Mouse (Mus musculus) MEL (cell line): ENCODE measurements around the gene Cdkn2d. TPM values are rescaled to one million over a fixed set of nuclear protein-coding genes. Genes with fewer than 3 reads are reported as not detected.

ENCODE experiments used
- DNase-seq: peaks from one replicate; pipeline ENCODE4 v3.0.0; 2011; ENCODE audit warnings: low read depth, low spot score
- H3K27ac ChIP-seq: 2 replicates; pipeline ENCODE4 v1.5.1; 2012; ENCODE audit warnings: low read depth, mild to moderate bottlenecking, control low read depth, low read length, moderate library complexity; ENCODE audit not compliant: control insufficient read depth
- H3K27me3 ChIP-seq, 2 experiments: fragments of 150-350 bp in 1 of 2; sonication (generic) in 1 of 2; 2 replicates each; pipeline ENCODE4 v1.6.1; 2012; ENCODE audit warnings: low read length in 2 of 2, mild to moderate bottlenecking in 2 of 2, improper control_type of control experiment in 1 of 2, moderate library complexity in 1 of 2; ENCODE audit not compliant: insufficient read depth in 2 of 2, control insufficient read depth in 1 of 2
- H3K36me3 ChIP-seq, 2 experiments: 2 replicates each; pipeline ENCODE4 v1.6.1; 2012 to 2014; ENCODE audit warnings: low read length in 2 of 2, improper control_type of control experiment in 1 of 2, inconsistent platforms in 1 of 2, mild to moderate bottlenecking in 1 of 2; ENCODE audit not compliant: insufficient read depth in 2 of 2, control insufficient read depth in 1 of 2
- H3K4me1 ChIP-seq, 2 experiments: fragments of 150-350 bp in 1 of 2; sonication (generic) in 1 of 2; 2 replicates each; pipeline ENCODE4 v1.6.1; 2012; ENCODE audit warnings: low read length in 2 of 2, improper control_type of control experiment in 1 of 2, mild to moderate bottlenecking in 1 of 2; ENCODE audit not compliant: insufficient read depth in 2 of 2, control insufficient read depth in 1 of 2
- H3K4me3 ChIP-seq, 2 experiments: fragments of 150-350 bp in 1 of 2; sonication (generic) in 1 of 2; 2 replicates each; pipeline ENCODE4 v1.5.1; 2012; ENCODE audit warnings: low read depth in 2 of 2, low read length in 2 of 2, mild to moderate bottlenecking in 2 of 2, moderate library complexity in 2 of 2, control low read depth in 1 of 2, improper control_type of control experiment in 1 of 2; ENCODE audit not compliant: control insufficient read depth in 1 of 2, insufficient read depth in 1 of 2
- H3K79me2 ChIP-seq: 2 replicates; pipeline ENCODE4 v1.6.1; 2012; ENCODE audit warnings: mild to moderate bottlenecking, low read length, moderate library complexity; ENCODE audit not compliant: control insufficient read depth, poor library complexity, insufficient read depth
- H3K9ac ChIP-seq: 2 replicates; pipeline ENCODE4 v1.6.1; 2012; ENCODE audit warnings: low read depth, mild to moderate bottlenecking, control low read depth, low read length, moderate library complexity; ENCODE audit not compliant: control insufficient read depth, poor library complexity, severe bottlenecking
- H3K9me3 ChIP-seq: fragments of 150-350 bp; sonication (generic); replicated peaks from 2 replicates; pipeline ENCODE4 v1.6.1; 2012; ENCODE audit warnings: mild to moderate bottlenecking, low read length, improper control_type of control experiment, moderate library complexity; ENCODE audit not compliant: insufficient read depth
- CHD1 ChIP-seq: IDR thresholded peaks from 2 replicates; pipeline ENCODE4 v1.6.1; 2012; ENCODE audit warnings: low read depth, mild to moderate bottlenecking, inconsistent platforms, low read length, improper control_type of control experiment
- CHD2 ChIP-seq: IDR thresholded peaks from 2 replicates; pipeline ENCODE4 v1.6.1; 2011; ENCODE audit warnings: low read length, improper control_type of control experiment
- E2F4 ChIP-seq: IDR thresholded peaks from 2 replicates; pipeline ENCODE4 v1.6.1; 2011; ENCODE audit warnings: low read depth, low read length, improper control_type of control experiment, borderline replicate concordance
- ETS1 ChIP-seq: IDR thresholded peaks from 2 replicates; pipeline ENCODE4 v1.6.1; 2012; ENCODE audit warnings: low read depth, mild to moderate bottlenecking, inconsistent platforms, low read length, improper control_type of control experiment, moderate library complexity
- GATA1 ChIP-seq: IDR thresholded peaks from 2 replicates; pipeline ENCODE4 v1.6.1; 2011; ENCODE audit warnings: low read depth, low read length, improper control_type of control experiment
- MAZ ChIP-seq: IDR thresholded peaks from 2 replicates; pipeline ENCODE4 v1.6.1; 2012; ENCODE audit warnings: low read depth, mild to moderate bottlenecking, inconsistent platforms, low read length, improper control_type of control experiment
- POLR2A ChIP-seq, 2 experiments: IDR thresholded peaks; 2 replicates each; pipeline ENCODE4 v1.6.1; 2011 to 2012; ENCODE audit warnings: low read length in 2 of 2, mild to moderate bottlenecking in 2 of 2, control low read depth in 1 of 2, improper control_type of control experiment in 1 of 2, low read depth in 1 of 2, moderate library complexity in 1 of 2; ENCODE audit not compliant: control insufficient read depth in 1 of 2, insufficient read depth in 1 of 2, poor library complexity in 1 of 2
- POLR2AphosphoS5 ChIP-seq: IDR thresholded peaks from 2 replicates; pipeline ENCODE4 v1.6.1; 2012; ENCODE audit warnings: low read depth, borderline replicate concordance, mild to moderate bottlenecking, inconsistent platforms, low read length, moderate library complexity, mixed read lengths
- SMC3 ChIP-seq: IDR thresholded peaks from 2 replicates; pipeline ENCODE4 v1.6.1; 2011; ENCODE audit warnings: low read depth, low read length, improper control_type of control experiment
- TBP ChIP-seq: IDR thresholded peaks from 2 replicates; pipeline ENCODE4 v1.8.0; 2011; ENCODE audit warnings: low read depth, low read length, improper control_type of control experiment
- UBTF ChIP-seq: IDR thresholded peaks from 2 replicates; pipeline ENCODE4 v1.6.1; 2012; ENCODE audit warnings: low read depth, mild to moderate bottlenecking, inconsistent platforms, low read length, improper control_type of control experiment, moderate library complexity, borderline replicate concordance; ENCODE audit not compliant: insufficient read depth
- USF1 ChIP-seq: IDR thresholded peaks from 2 replicates; pipeline ENCODE4 v1.6.1; 2014; ENCODE audit warnings: low read depth, mild to moderate bottlenecking, inconsistent platforms, low read length, improper control_type of control experiment, moderate library complexity
- USF2 ChIP-seq, 2 experiments: IDR thresholded peaks; 2 replicates each; pipeline ENCODE4 v1.6.1; 2011 to 2012; ENCODE audit warnings: improper control_type of control experiment in 2 of 2, low read length in 2 of 2, borderline replicate concordance in 1 of 2, inconsistent platforms in 1 of 2, low read depth in 1 of 2, mild to moderate bottlenecking in 1 of 2; ENCODE audit not compliant: insufficient read depth in 1 of 2
- ZMIZ1 ChIP-seq: IDR thresholded peaks from 2 replicates; pipeline ENCODE4 v1.6.1; 2012; ENCODE audit warnings: low read depth, mild to moderate bottlenecking, inconsistent platforms, low read length, improper control_type of control experiment, moderate library complexity
- ZNF384 ChIP-seq: IDR thresholded peaks from 2 replicates; pipeline ENCODE4 v1.6.1; 2012; ENCODE audit warnings: low read depth, mild to moderate bottlenecking, inconsistent platforms, low read length, improper control_type of control experiment
- polyA plus RNA-seq, 2 experiments: library from polyadenylated mRNA; stranded (reverse) in 1 of 2; unstranded in 1 of 2; fragments of >175 nt in 1 of 2; fragments of >200 nt in 1 of 2; gene quantifications; 2 replicates each; pipeline versions ENCODE4 v1.2.1 to v1.2.4; 2012; ENCODE audit warnings: low replicate concordance in 2 of 2, low read depth in 1 of 2; ENCODE audit not compliant: insufficient read length in 2 of 2, insufficient read depth in 1 of 2, missing spikeins in 1 of 2
- total RNA-seq: library from RNA; depleted of rRNA; stranded (reverse); fragments of 300-350 nt; gene quantifications from 2 replicates; pipeline ENCODE4 v1.2.3, GENCODE M21; 2012; rRNA removed

The Cdkn2d gene
- total RNA-seq: 40.1 and 55.2 TPM in 2 replicates
- 10 to 100 TPM in 1 of 2 experiments, not detected in 1; 67.9 TPM for polyA plus RNA-seq

DNA sequence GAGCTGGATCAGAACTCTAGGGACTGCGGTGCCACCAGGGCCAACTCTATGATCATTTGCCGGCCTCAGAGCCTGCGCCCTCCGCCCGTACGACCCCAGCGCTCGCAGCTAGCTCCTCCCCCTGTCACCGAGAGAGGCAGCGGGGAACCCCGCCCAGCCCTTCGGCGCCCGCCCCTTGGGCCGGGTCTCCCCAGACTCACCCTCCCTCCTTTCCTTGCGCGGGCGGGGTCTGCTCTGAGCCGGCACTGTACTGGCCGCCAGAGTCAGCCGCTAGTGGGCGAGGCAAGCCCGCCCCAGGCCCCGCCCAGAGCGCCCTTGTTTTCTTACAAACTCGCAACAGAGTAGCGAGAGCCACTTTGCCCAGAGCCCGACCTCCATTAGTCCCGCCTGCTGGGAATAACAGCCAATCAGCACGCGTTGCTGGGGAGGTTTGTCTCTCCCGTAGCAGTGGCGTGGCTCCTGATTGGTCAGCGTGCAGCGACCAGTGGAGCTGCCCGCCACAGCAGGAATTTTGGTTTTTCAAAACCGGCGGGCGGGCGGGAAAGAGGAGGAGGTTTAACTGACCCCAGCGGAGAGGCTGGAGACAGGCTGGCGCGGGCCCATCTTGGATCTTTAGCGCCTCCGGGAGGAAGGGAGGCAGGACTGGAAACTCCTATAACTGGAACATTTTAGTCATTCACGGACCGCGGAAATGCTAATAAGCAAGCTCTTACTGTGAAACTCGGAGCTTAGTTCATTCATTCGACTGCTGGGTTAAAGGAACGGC lies at the start of gene Cdkn2d:
Cdkn2d (minus strand) TSS at position 386 of the 766 bp plus-strand sequence.
- H3K4me3 ChIP-seq: peak within 1 kb of the TSS; percentile 75 to 76
- H3K9me3 ChIP-seq: no peaks in the 10 kb centered on the region
- peaks cover 0 to 3% of the 10 kb centered on the region in 2 experiments; a peak in 1 of 4 replicates for H3K27me3 ChIP-seq
- peak; percentile 100 for DNase-seq
- peaks cover 0 to 35% of the 10 kb centered on the region in 2 experiments; a peak in 3 of 4 replicates for H3K36me3 ChIP-seq
- TF ChIP-seq GATA1 (no peak), UBTF (0 out of 2 replicates have a peak, but pooled peaks have one; percentile 16), CHD2 (no peak), SMC3 (no peak), USF2 (IDR thresholded peaks at IDR 0.05; ENCODE audit: borderline replicate concordance in 1 of 2, insufficient read depth in 1 of 2, low read depth in 1 of 2, low read length in 2 of 2) (no peak), ETS1 (no peak), ZMIZ1 (no peak), POLR2A (IDR thresholded peaks at IDR 0.05; ENCODE audit: control insufficient read depth in 1 of 2, insufficient read depth in 1 of 2, low read depth in 1 of 2, low read length in 2 of 2, poor library complexity in 1 of 2) (peak in 1 of 2 experiments; percentile 98; a peak in 2 of 4 replicates), TBP (peak; percentile 92), POLR2AphosphoS5 (peak; percentile 96; the same call in 1 of the 2 replicates)
- H3K27ac ChIP-seq: peak within 1 kb of the TSS; percentile 92
- H3K9ac ChIP-seq: peak within 1 kb of the TSS; percentile 81
- peaks cover 40% of the 10 kb centered on the region for H3K79me2 ChIP-seq
- peaks cover 26 to 27% of the 10 kb centered on the region in 2 experiments for H3K4me1 ChIP-seq

- H3K27me3 ChIP-seq: no peaks in the 10 kb centered on the region
- H3K9me3 ChIP-seq: no peaks in the 10 kb centered on the region
- no peaks in the 10 kb centered on the region for H3K79me2 ChIP-seq
- H3K27ac ChIP-seq: no peak overlapping the region
- TF ChIP-seq TBP (no peak), E2F4 (no peak), ZNF384 (no peak), GATA1 (no peak), CHD1 (no peak), MAZ (no peak), ZMIZ1 (no peak), USF1 (no peak)
- no peaks in the 10 kb centered on the region; a peak in 1 of 4 replicates for H3K36me3 ChIP-seq
- DNase-seq: no peak
- no peak overlapping the region for H3K4me3 ChIP-seq
- no peak overlapping the region for H3K9ac ChIP-seq
- no peaks in the 10 kb centered on the region for H3K4me1 ChIP-seq
These were observed 49.2 kb upstream of the Cdkn2d start for GRCm38 (mm10) chr9:21340411-21340810.
